Mouse (Mus musculus): ENCODE results near the gene Slc35e3.

- TF ChIP-seq GATA1 (IDR thresholded peaks at IDR 0.05; ENCODE audit: low read length) (no peak), TAL1 (IDR thresholded peaks at IDR 0.05; ENCODE audit: low read length) (no peak)
These were observed 3.0 kb downstream of the Slc35e3 start for GRCm38 (mm10) chr10:117743182-117743581.
